Mouse (Mus musculus) thymus, adult 2 months (tissue): ENCODE measurements around the gene Uqcc3. TPM values are rescaled to one million over a fixed set of nuclear protein-coding genes. Genes with fewer than 3 reads are reported as not detected.

Experiments used
- DNase-seq: peaks from one replicate; pipeline ENCODE4 v3.0.0; 2021
- H3K27ac ChIP-seq: fragments of 200-500 bp; 2 replicates; pipeline ENCODE4 v1.5.1; 2012; ENCODE audit warnings: low read length, control low read depth; ENCODE audit not compliant: control insufficient read depth, insufficient read depth
- H3K27me3 ChIP-seq: fragments of 200-500 bp; 2 replicates; pipeline ENCODE4 v1.6.1; 2012; ENCODE audit warnings: mild to moderate bottlenecking, low read length, moderate library complexity, mixed read lengths; ENCODE audit not compliant: control insufficient read depth, insufficient read depth
- H3K36me3 ChIP-seq: fragments of 200-500 bp; 2 replicates; pipeline ENCODE4 v1.6.1; 2012; ENCODE audit warnings: mild to moderate bottlenecking, low read length, moderate library complexity; ENCODE audit not compliant: control insufficient read depth, insufficient read depth
- H3K4me1 ChIP-seq: fragments of 200-500 bp; replicated peaks from 2 replicates; pipeline ENCODE4 v1.6.1; 2012; ENCODE audit warnings: low read length; ENCODE audit not compliant: control insufficient read depth, insufficient read depth
- H3K4me3 ChIP-seq: fragments of 200-500 bp; 2 replicates; pipeline ENCODE4 v1.5.1; 2012; ENCODE audit warnings: mild to moderate bottlenecking, low read length, control low read depth, moderate library complexity; ENCODE audit not compliant: control insufficient read depth, insufficient read depth
- CTCF ChIP-seq: fragments of 200-500 bp; IDR thresholded peaks from 2 replicates; pipeline ENCODE4 v1.5.1; 2012; ENCODE audit warnings: mild to moderate bottlenecking, control low read depth, low read length, moderate library complexity, borderline replicate concordance; ENCODE audit not compliant: control insufficient read depth, poor library complexity, insufficient read depth; ENCODE audit errors: extremely low read depth
- POLR2A ChIP-seq: fragments of 200-500 bp; IDR thresholded peaks from 2 replicates; pipeline ENCODE4 v1.6.1; 2012; ENCODE audit warnings: mild to moderate bottlenecking, low read length, control low read depth, moderate library complexity; ENCODE audit not compliant: control insufficient read depth, poor library complexity, insufficient read depth; ENCODE audit errors: extremely low read depth
- WGBS: fragments of 180-500 bp; shearing (Covaris S2); methylation state at CpG from one replicate; pipeline ENCODE4 v1.1.7; 2018; 5-methylcytosine and 5-hydroxymethylcytosine counted together
- polyA plus RNA-seq: library from polyadenylated mRNA; depleted of rRNA; stranded (reverse); fragments of >200 nt; gene quantifications from 2 replicates; pipeline ENCODE4 v1.2.3, GENCODE M21; 2012

The Uqcc3 gene
- polyA plus RNA-seq, 1 experiment = 39.2 TPM

- Histone ChIP-seq H3K27me3 (no peaks in the 10 kb centered on the region), H3K4me1 (no peaks in the 10 kb centered on the region), H3K36me3 (peaks cover 72% of the 10 kb centered on the region), H3K4me3 (no peak overlapping the region), H3K27ac (no peak overlapping the region)
- TF ChIP-seq CTCF = no peak
- TF ChIP-seq POLR2A = no peak
- DNase-seq = no peak
- 95% methylated on average over 3 of the region's 3 CpGs for WGBS
Measured at GRCm38 (mm10) chr19:8914212-8914611, 33.5 kb upstream of the Uqcc3 start.

GRCm38 (mm10) chr19:8911810-8912209 lies 31.1 kb upstream of the Uqcc3 start:
- DNase-seq = no peak
- Histone ChIP-seq H3K4me1 (no peaks in the 10 kb centered on the region), H3K36me3 (peaks cover 96% of the 10 kb centered on the region), H3K27ac (no peak overlapping the region), H3K27me3 (no peaks in the 10 kb centered on the region), H3K4me3 (no peak overlapping the region)
- WGBS = 99% methylated on average over 5 of the region's 5 CpGs
- TF ChIP-seq CTCF (no peak), POLR2A (no peak)

GRCm38 (mm10) chr19:8908531-8908930 lies 27.8 kb upstream of the Uqcc3 start:
- H3K4me1 ChIP-seq = no peaks in the 10 kb centered on the region
- H3K36me3 ChIP-seq = peaks cover 96% of the 10 kb centered on the region
- no peak overlapping the region for H3K4me3 ChIP-seq
- no peak overlapping the region for H3K27ac ChIP-seq
- TF ChIP-seq CTCF = no peak
- TF ChIP-seq POLR2A = no peak
- WGBS = 96% methylated on average over 6 of the region's 6 CpGs
- H3K27me3 ChIP-seq = no peaks in the 10 kb centered on the region
- no peak for DNase-seq

GRCm38 (mm10) chr19:8903412-8903811 lies 22.7 kb upstream of the Uqcc3 start:
- Histone ChIP-seq H3K4me1 (no peaks in the 10 kb centered on the region), H3K27ac (no peak overlapping the region), H3K27me3 (no peaks in the 10 kb centered on the region), H3K36me3 (peaks cover 55% of the 10 kb centered on the region), H3K4me3 (no peak overlapping the region)
- DNase-seq = no peak
- no peak for TF ChIP-seq POLR2A
- no peak for TF ChIP-seq CTCF
- WGBS = 96% methylated on average over 5 of the region's 5 CpGs

- Histone ChIP-seq H3K27me3 (no peaks in the 10 kb centered on the region), H3K36me3 (peaks cover 17% of the 10 kb centered on the region), H3K27ac (no peak overlapping the region), H3K4me3 (no peak overlapping the region), H3K4me1 (peaks cover 9% of the 10 kb centered on the region)
- 59% methylated on average over 3 of the region's 3 CpGs for WGBS
- no peak for TF ChIP-seq CTCF
- TF ChIP-seq POLR2A = no peak
- DNase-seq = no peak
Measured at GRCm38 (mm10) chr19:8899079-8899478, 18.4 kb upstream of the Uqcc3 start.

- no peak for TF ChIP-seq POLR2A
- no peak for TF ChIP-seq CTCF
- WGBS = 2% methylated on average over 13 of the region's 13 CpGs
- Histone ChIP-seq H3K4me3 (peak overlapping the region; percentile 81), H3K27me3 (no peaks in the 10 kb centered on the region), H3K4me1 (peaks cover 12% of the 10 kb centered on the region), H3K36me3 (peaks cover 14% of the 10 kb centered on the region), H3K27ac (peak overlapping the region; percentile 75)
- DNase-seq = no peak
Measured at GRCm38 (mm10) chr19:8898576-8898975, 17.9 kb upstream of the Uqcc3 start.

- TF ChIP-seq POLR2A = no peak; the same call in none of the 2 replicates
- 0 out of 2 replicates have a peak, but pooled peaks have one; percentile 31 for TF ChIP-seq CTCF
- Histone ChIP-seq H3K4me3 (peak within 1 kb of the TSS; percentile 81), H3K27ac (peak within 1 kb of the TSS; percentile 75), H3K36me3 (peaks cover 8% of the 10 kb centered on the region), H3K27me3 (no peaks in the 10 kb centered on the region), H3K4me1 (peaks cover 13% of the 10 kb centered on the region)
- peak; percentile 94 for DNase-seq
- under 1% methylated on average over 53 of the region's 53 CpGs for WGBS
Measured at GRCm38 (mm10) chr19:8897865-8898495, 17.3 kb upstream of the Uqcc3 start, which contains the start of gene Ganab. Gene Ganab, plus strand, starts transcription at chr19:8898071.
